Mouse (Mus musculus): ENCODE measurements around the gene Gm20837.
"Not testable (repeated sequence)": the region's sequence is repeated elsewhere in the genome, so short reads cannot be mapped to it uniquely, and the experiment has no call there.

The Gm20837 gene

GRCm38 (mm10) chrY:90400948-90401347 is at the start of gene Gm20837:
TSS of gene Gm20837 (plus strand) at chrY:90401248.
- DNase-seq, result not testable (repeated sequence)
